8 mouse cellular contexts compared by ENCODE assay signal in genomic region chr8:119557821-119558602, GRCm38 (mm10). TPM values are rescaled to one million over a fixed set of nuclear protein-coding genes. Genes with fewer than 3 reads are reported as not detected.
DNase-seq lines count a peak whose midpoint lies in the region; ATAC-seq and TF ChIP-seq lines count a peak whose summit lies in the region.

No protein-coding gene starts in this region.

- TF ChIP-seq POLR2A in CH12.LX (IDR thresholded peaks at IDR 0.05; ENCODE audit: low read depth, low read length): no peak

- H3K4me2 ChIP-seq in CH12.LX (ENCODE audit: insufficient read depth, low read depth, poor library complexity, severe bottlenecking): peak overlapping the region; percentile 95
- peak overlapping the region; percentile 91 for H3K4me2 ChIP-seq in midbrain, embryonic 16.5 days (ENCODE audit: low read length)

- no peak for TF ChIP-seq CTCF in CH12.LX (conservative IDR thresholded peaks at IDR 0.05 in 1 of 2, IDR thresholded peaks at IDR 0.05 in 1 of 2; ENCODE audit: low read depth in 2 of 2, low read length in 2 of 2)

- peaks cover 3 to 43% of the 10 kb centered on the region in 2 experiments; a peak in 3 of 4 replicates for H3K4me1 ChIP-seq in CH12.LX (ENCODE audit: control insufficient read depth in 1 of 2, insufficient read depth in 2 of 2)
- H3K4me1 ChIP-seq in midbrain, embryonic 16.5 days (ENCODE audit: control insufficient read depth, insufficient read depth, low read length): peaks cover 22% of the 10 kb centered on the region

- no peak for TF ChIP-seq RAD21 in CH12.LX (IDR thresholded peaks at IDR 0.05; ENCODE audit: low read depth, low read length)

- peaks cover 9 to 44% of the 10 kb centered on the region in 2 experiments for H3K36me3 ChIP-seq in CH12.LX (replicated peaks in 1 of 2; ENCODE audit: control insufficient read depth in 1 of 2, insufficient read depth in 1 of 2, low read length in 1 of 2)
- H3K36me3 ChIP-seq in midbrain, embryonic 16.5 days (ENCODE audit: control insufficient read depth, insufficient read depth, low read length): peaks cover 3% of the 10 kb centered on the region

- ATAC-seq in midbrain, embryonic 16.5 days: peak; percentile 92

- H3K79me2 ChIP-seq in CH12.LX (replicated peaks; ENCODE audit: control insufficient read depth, extremely low read depth, insufficient read depth, poor library complexity, severe bottlenecking): peaks cover 50% of the 10 kb centered on the region

- peak overlapping the region; percentile 99 for H3K9ac ChIP-seq in CH12.LX (ENCODE audit: insufficient read depth, low read depth)
- peak overlapping the region; percentile 90 for H3K9ac ChIP-seq in midbrain, embryonic 16.5 days (ENCODE audit: low read depth, low read length)

- peak overlapping the region; percentile 76 to 96 (median 91) for H3K4me3 ChIP-seq in CH12.LX (replicated peaks in 1 of 3; ENCODE audit: low read depth in 2 of 3, low read length in 2 of 3, poor library complexity in 1 of 3)
- peak overlapping the region; percentile 73 for H3K4me3 ChIP-seq in midbrain, embryonic 16.5 days (ENCODE audit: low read depth, low read length)

- 1% methylated on average over 47 of the region's 55 CpGs for WGBS in midbrain, embryonic 16.5 days

- intact Hi-C loops in gastrocnemius, postnatal 36 days (cut with DNase I): no loop called here
- intact Hi-C loops in heart, postnatal 10 days (cut with DNase I): loop anchor here (2.0 kb wide), 2 partner anchors 17 to 47 kb away; partner anchors contain the start of genes Dnaaf1, Hsdl1 and Taf1c

- H3K27me3 ChIP-seq in CH12.LX (replicated peaks): no peaks in the 10 kb centered on the region
- H3K27me3 ChIP-seq in midbrain, embryonic 16.5 days (ENCODE audit: control insufficient read depth, insufficient read depth, low read depth, low read length): no peaks in the 10 kb centered on the region

- H3K27ac ChIP-seq in CH12.LX (ENCODE audit: insufficient read depth, low read depth): peak overlapping the region; percentile 70
- peak overlapping the region; percentile 95 for H3K27ac ChIP-seq in midbrain, embryonic 16.5 days (ENCODE audit: low read length)

- no peak for TF ChIP-seq EP300 in CH12.LX (IDR thresholded peaks at IDR 0.05; ENCODE audit: low read length)

- in situ Hi-C loops in CH12.LX (cut with MboI; ENCODE audit: low pct_ligation_motif_present, low pct_unique_long_range_greater_than_20kb, low sequenced_read_pairs): loop anchor here (5.0 kb wide), 1 partner anchor 44 kb away; no protein-coding TSS in a partner anchor

- DNase-seq in gastrocnemius, postnatal 10 days: peak; percentile 85
- no peak for DNase-seq in gastrocnemius, postnatal 36 days
- DNase-seq in CH12.LX (ENCODE audit: extremely low read depth) (peak; percentile 70), liver (peak; percentile 87)
- peak; percentile 82 for DNase-seq in embryo, embryonic 10.5 days (ENCODE audit: low spot score)
- DNase-seq in heart, postnatal 10 days: peak; percentile 24 to 32
- DNase-seq in layer of hippocampus, adult 9-10 months (ENCODE audit: low spot score): no peak

- H3K9me3 ChIP-seq in CH12.LX (replicated peaks; ENCODE audit: low read length): no peaks in the 10 kb centered on the region
- H3K9me3 ChIP-seq in midbrain, embryonic 16.5 days (replicated peaks; ENCODE audit: control insufficient read depth, low read length, poor library complexity, severe bottlenecking): no peaks in the 10 kb centered on the region

- dilution Hi-C loops in CH12.LX (cut with MboI; ENCODE audit: extremely low pct_ligation_motif_present, extremely low pct_unique_long_range_greater_than_20kb, low sequenced_read_pairs): no loop called here

TF ChIP-seq in CH12.LX, 34 proteins besides CTCF, POLR2A, EP300 and RAD21:
- no peak for TF ChIP-seq ZKSCAN1 (IDR thresholded peaks at IDR 0.05; ENCODE audit: borderline replicate concordance, low read depth, low read length)
- no peak for TF ChIP-seq CHD2 (IDR thresholded peaks at IDR 0.05; ENCODE audit: low read length)
- peak; percentile 98 for TF ChIP-seq NRF1 (IDR thresholded peaks at IDR 0.05; ENCODE audit: low read depth, low read length)
- peak; percentile 76; the same call in 1 of the 2 replicates for TF ChIP-seq UBTF (IDR thresholded peaks at IDR 0.05; ENCODE audit: low read depth, low read length)
- TF ChIP-seq CHD1 (IDR thresholded peaks at IDR 0.05; ENCODE audit: low read depth, low read length): no peak
- no peak for TF ChIP-seq ETS1 (conservative IDR thresholded peaks at IDR 0.05; ENCODE audit: low read depth, low read length)
- no peak for TF ChIP-seq TBP (conservative IDR thresholded peaks at IDR 0.05; ENCODE audit: low read depth, low read length)
- TF ChIP-seq TCF12 (IDR thresholded peaks at IDR 0.05; ENCODE audit: low read depth, low read length): peak; percentile 43
- no peak for TF ChIP-seq PAX5 (IDR thresholded peaks at IDR 0.05; ENCODE audit: low read length)
- TF ChIP-seq MAX (IDR thresholded peaks at IDR 0.05; ENCODE audit: low read length): 0 out of 2 replicates have a peak, but pooled peaks have one; percentile 1
- no peak for TF ChIP-seq IRF4 (IDR thresholded peaks at IDR 0.05; ENCODE audit: low read depth, low read length)
- no peak for TF ChIP-seq E2F4 (IDR thresholded peaks at IDR 0.05; ENCODE audit: insufficient replicate concordance, low read depth, low read length)

RNA-seq across cellular contexts. Expression of gene Mbtps1, which starts 0.5 kb away (rescaled TPM):
- 10 to 100 TPM; 55.4 to 65.0 TPM for total RNA-seq in gastrocnemius, postnatal 10 days (2021)
- 10 to 100 TPM; 24.0 to 29.0 TPM for total RNA-seq in gastrocnemius, postnatal 36 days (2021)
- total RNA-seq in CH12.LX (2012; rRNA removed) (32.6 and 33.8 TPM in 2 replicates), CH12.LX (2014; rRNA removed) (27.8 and 40.7 TPM in 2 replicates)
- polyA plus RNA-seq in CH12.LX (2012; ENCODE audit: insufficient read length, low read depth): 38.3 and 41.1 TPM in 2 replicates
- total RNA-seq in heart, postnatal 10 days (2021): 10 to 100 TPM; 66.8 to 67.7 TPM
- 51.4 and 61.3 TPM in 2 replicates for polyA plus RNA-seq in midbrain, embryonic 16.5 days (2015; fragmentation: Nextera tagmentation; extraction: Ambion mirVana)

RNA-seq across cellular contexts. Expression of gene Hsdl1, which starts 17.0 kb away (rescaled TPM):
- total RNA-seq in gastrocnemius, postnatal 10 days (2021): 10 to 100 TPM; 13.0 to 15.0 TPM
- 10 to 100 TPM; 14.0 to 14.9 TPM for total RNA-seq in gastrocnemius, postnatal 36 days (2021)
- total RNA-seq in CH12.LX (2012; rRNA removed) (11.6 and 13.6 TPM in 2 replicates), CH12.LX (2014; rRNA removed) (8.2 and 8.6 TPM in 2 replicates)
- polyA plus RNA-seq in CH12.LX (2012; ENCODE audit: insufficient read length, low read depth): 5.4 and 5.7 TPM in 2 replicates
- total RNA-seq in heart, postnatal 10 days (2021): 10 to 100 TPM; 17.6 to 18.2 TPM
- 197 and 206 TPM in 2 replicates for polyA plus RNA-seq in midbrain, embryonic 16.5 days (2015; fragmentation: Nextera tagmentation; extraction: Ambion mirVana)

RNA-seq across cellular contexts. Expression of gene Dnaaf1, which starts 17.0 kb away (rescaled TPM):
- not detected for total RNA-seq in gastrocnemius, postnatal 10 days (2021)
- not detected for total RNA-seq in gastrocnemius, postnatal 36 days (2021)
- 0.25 TPM in 2 replicates for total RNA-seq in CH12.LX (2012; rRNA removed)
- total RNA-seq in CH12.LX (2014; rRNA removed): not detected in 2 replicates
- not detected in 2 replicates for polyA plus RNA-seq in CH12.LX (2012; ENCODE audit: insufficient read length, low read depth)
- not detected for total RNA-seq in heart, postnatal 10 days (2021)
- polyA plus RNA-seq in midbrain, embryonic 16.5 days (2015; fragmentation: Nextera tagmentation; extraction: Ambion mirVana): 0.75 and 0.83 TPM in 2 replicates

RNA-seq across cellular contexts. Expression of gene Taf1c, which starts 47.0 kb away (rescaled TPM):
- total RNA-seq in gastrocnemius, postnatal 10 days (2021): 1 to 10 TPM; 3.6 to 4.4 TPM
- 1 to 10 TPM; 4.0 to 4.8 TPM for total RNA-seq in gastrocnemius, postnatal 36 days (2021)
- total RNA-seq in CH12.LX (2012; rRNA removed) (12.1 and 14.6 TPM in 2 replicates), CH12.LX (2014; rRNA removed) (8.7 and 11.0 TPM in 2 replicates)
- polyA plus RNA-seq in CH12.LX (2012; ENCODE audit: insufficient read length, low read depth): 14.9 and 15.5 TPM in 2 replicates
- total RNA-seq in heart, postnatal 10 days (2021): 1 to 10 TPM; 3.9 to 4.7 TPM
- polyA plus RNA-seq in midbrain, embryonic 16.5 days (2015; fragmentation: Nextera tagmentation; extraction: Ambion mirVana): 14.3 and 14.6 TPM in 2 replicates

RNA-seq across cellular contexts. Expression of gene Adad2, which starts 54.5 kb away (rescaled TPM):
- not detected for total RNA-seq in gastrocnemius, postnatal 10 days (2021)
- total RNA-seq in gastrocnemius, postnatal 36 days (2021): under 1 TPM; 0.17 to 0.20 TPM
- total RNA-seq in CH12.LX (2012; rRNA removed) (not detected in 2 replicates), CH12.LX (2014; rRNA removed) (not detected in 2 replicates)
- not detected in 2 replicates for polyA plus RNA-seq in CH12.LX (2012; ENCODE audit: insufficient read length, low read depth)
- not detected for total RNA-seq in heart, postnatal 10 days (2021)
- polyA plus RNA-seq in midbrain, embryonic 16.5 days (2015; fragmentation: Nextera tagmentation; extraction: Ambion mirVana): 0.10 and 0.19 TPM in 2 replicates

Comparison
In these comparisons a context has a peak if more than half of its experiments do, and no peak if none do; other contexts are left out.
1. DNase-seq: peak in gastrocnemius, postnatal 10 days (single experiment), CH12.LX (single experiment), embryo, embryonic 10.5 days (single experiment), heart, postnatal 10 days (2 of 2) and liver (single experiment); none in gastrocnemius, postnatal 36 days (0 of 2) and layer of hippocampus, adult 9-10 months (single experiment).